Mouse (Mus musculus): ENCODE data around the gene Gm21677.
"Not testable (repeated sequence)": the region's sequence is repeated elsewhere in the genome, so short reads cannot be mapped to it uniquely, and the experiment has no call there.

The Gm21677 gene

GRCm38 (mm10) chrY:3306349-3306748 lies at the start of gene Gm21677:
Gene Gm21677 (minus strand): TSS chrY:3306449.
- not testable (repeated sequence) for DNase-seq

DNA sequence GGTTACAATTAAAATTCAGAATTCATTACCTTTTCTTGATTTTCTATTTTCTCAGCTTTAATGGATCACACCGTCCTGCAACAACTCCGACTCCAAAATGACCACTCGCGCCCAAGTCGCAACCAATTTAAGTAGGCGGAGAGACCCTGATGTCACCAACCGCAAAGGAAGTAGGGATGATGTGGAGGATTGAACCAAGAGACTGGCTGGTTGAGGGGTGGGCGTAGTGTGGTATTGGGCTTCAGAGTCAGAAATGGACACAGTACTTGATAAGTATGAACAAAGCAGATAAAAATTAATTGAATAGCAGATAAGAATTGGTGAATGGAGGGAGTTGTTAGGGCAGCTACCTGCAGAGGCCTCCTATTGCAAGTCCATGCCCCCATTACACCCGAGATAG lies 39.0 kb upstream of the Gm21677 start, which contains the start of gene Gm21693:
TSS of gene Gm21693 (minus strand) at position 101 of the 400 bp plus-strand sequence.
- not testable (repeated sequence) for DNase-seq

DNA sequence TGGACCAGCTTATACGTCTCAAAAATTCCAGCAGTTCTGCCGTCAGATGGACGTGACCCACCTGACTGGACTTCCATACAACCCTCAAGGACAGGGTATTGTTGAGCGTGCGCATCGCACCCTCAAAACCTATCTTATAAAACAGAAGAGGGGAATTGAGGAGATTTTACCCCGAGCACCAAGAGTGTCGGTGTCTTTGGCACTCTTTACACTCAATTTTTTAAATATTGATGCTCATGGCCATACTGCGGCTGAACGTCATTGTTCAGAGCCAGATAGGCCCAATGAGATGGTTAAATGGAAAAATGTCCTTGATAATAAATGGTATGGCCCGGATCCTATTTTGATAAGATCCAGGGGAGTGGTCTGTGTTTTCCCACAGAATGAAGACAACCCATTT lies 34.4 kb upstream of the Gm21677 start:
- DNase-seq = not testable (repeated sequence)
